Mouse (Mus musculus) neutrophil, adult 59 days (primary cell): Measurements from ENCODE around the gene Gm9774. TPM values are rescaled to one million over a fixed set of nuclear protein-coding genes. Genes with fewer than 3 reads are reported as not detected.

Experiments
- total RNA-seq, 2 experiments: library from RNA; stranded (reverse); gene quantifications; 1 replicate in 1 of 2; 2 replicates in 1 of 2; pipeline ENCODE4 v1.2.4; 2023

Gene Gm9774
- total RNA-seq = 1 to 10 TPM in 1 of 2 experiments, under 1 TPM in 1; 0.66 to 1.4 TPM

DNA sequence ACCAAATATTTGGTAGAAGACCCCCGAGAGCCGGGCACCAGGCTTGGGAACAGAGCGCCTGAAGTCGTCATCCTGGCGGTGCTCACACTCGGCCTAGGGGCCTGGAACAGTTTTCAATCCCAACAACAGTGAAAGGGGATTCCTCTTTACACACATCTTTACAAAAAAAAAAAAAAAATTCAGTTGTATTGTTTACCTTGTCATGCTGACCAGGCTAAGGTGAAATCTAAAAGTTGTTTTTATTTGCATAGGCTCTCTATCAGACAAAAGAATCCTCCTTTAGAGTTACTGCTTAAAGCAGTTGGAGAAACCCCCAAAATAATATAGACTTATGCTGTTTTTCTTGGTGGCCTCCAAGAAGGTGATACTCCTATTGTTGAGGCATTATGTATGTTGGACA lies at the start of gene Gm9774:
Gene Gm9774 (minus strand): TSS at position 101 of the 400 bp plus-strand sequence.

DNA sequence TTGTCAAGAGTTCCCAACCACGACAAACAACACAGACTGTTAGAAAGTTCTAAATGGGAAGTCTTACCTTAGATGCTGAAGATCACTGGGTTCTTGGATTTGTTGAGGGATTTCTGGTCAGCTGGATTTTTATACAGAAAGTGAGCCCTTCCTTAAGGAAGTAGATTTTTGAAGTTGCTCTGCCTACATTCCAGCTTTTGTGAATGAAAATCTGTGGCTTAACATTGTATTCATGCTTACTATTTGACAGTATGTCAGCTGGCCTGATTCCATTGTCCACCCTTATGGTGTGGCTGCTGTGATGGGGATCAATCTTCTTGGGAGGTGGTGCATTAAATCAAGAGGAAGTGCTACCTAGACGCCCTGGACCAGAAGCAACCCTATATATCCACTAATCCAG lies 29.4 kb upstream of the Gm9774 start, which contains the start of gene Sprr3:
Gene Sprr3 (minus strand): TSS at position 101 of the 400 bp plus-strand sequence.

DNA sequence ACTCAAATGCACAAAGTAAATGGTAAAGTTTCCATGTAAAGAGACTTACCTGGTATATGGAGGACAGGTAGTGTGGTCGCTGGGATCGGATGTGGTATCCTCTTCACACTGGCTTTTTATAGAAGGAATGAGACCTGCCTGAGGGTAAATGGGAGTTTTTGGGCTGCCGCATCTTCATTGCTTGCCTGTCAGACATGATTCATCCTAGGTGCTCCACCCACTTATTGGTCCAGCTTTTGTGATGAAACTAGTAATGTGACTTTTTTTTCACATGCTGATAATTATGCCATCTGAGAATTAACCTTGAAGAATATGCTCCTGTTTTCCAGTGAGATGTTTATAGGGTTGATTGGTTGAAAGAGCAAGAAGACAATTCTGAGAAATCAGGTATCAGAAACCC lies 9.5 kb upstream of the Gm9774 start, which contains the start of gene Sprr1b:
Gene Sprr1b (minus strand): TSS at position 101 of the 400 bp plus-strand sequence.

DNA sequence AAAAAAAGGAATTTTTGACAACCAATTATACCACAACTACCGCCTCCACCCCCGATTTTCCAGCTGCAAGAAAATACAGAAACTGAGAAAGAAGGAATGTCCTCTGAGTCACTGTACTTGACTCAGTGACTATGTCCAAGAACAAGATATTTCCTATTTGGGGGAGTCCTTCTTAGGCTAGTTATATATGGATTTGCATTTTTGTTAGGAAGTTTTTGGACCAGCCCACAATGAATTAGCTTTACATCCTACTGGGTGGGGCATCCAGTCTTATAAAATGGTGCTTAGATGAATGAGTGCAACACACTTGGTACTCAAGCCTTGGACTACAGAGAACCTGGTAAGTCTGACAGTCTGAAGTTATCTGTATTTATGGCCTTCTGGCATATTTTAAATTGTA lies 3.1 kb upstream of the Gm9774 start, which contains the start of gene Sprr2k:
Gene Sprr2k (plus strand): TSS at position 301 of the 400 bp plus-strand sequence.

DNA sequence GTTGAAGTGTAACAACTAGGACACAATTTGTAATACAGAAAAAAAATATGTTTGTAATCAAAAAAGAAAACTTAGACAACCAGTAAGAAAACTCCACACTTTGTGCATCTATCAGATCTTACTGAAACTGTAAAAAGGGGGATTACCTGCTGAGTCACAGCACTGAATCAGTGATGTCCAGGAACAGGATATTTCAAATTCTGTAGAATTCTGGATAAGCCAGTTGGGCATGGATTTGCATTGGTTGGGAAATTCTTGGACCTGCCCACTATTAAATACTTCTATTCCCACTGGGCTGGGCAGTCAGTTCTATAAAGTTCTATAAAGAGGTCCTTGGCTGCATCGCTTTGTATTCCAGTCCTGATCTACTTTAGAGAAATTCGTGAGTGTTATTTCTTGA lies 11.4 kb downstream of the Gm9774 start, which contains the start of gene Sprr2j-ps:
Gene Sprr2j-ps (plus strand): TSS at position 301 of the 400 bp plus-strand sequence.

DNA sequence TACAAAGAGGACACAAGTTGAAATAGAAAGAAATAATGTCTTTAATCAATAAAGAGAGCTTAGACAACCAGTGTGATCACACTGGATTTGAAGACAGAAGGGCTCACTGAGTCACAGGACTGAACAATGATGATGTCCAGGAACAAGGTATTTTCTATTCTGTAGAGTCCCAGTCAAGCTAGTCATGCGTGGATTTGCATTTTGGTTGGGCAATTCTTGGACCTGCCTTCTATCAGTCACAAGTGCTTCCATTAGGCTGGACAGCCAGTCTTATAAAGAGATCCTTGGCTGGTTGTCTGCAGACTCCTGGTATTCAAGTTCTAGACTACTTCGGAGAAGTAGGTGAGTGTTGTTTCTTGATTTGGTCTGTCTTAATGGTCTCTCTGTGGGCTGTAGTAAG lies 21.5 kb downstream of the Gm9774 start, which contains the start of gene Sprr2i:
Gene Sprr2i (plus strand): TSS at position 301 of the 400 bp plus-strand sequence.

DNA sequence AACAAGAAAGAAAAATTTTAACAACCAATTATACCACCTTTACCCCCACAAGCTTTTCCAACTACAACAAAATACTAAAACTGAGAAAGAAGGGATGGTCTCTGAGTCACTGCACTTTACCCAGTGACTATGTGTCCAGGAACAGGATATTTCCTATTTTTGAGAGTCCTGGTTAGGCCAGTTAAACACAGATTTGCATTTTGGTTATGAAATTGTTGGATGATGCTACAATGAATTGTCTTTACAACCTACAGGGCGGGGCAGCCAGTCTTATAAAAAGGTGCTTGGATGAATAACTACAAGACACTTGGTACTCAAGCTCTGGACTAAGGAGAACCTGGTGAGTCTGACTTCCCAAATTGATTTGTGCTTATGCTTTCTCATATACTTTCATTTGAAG lies 43.8 kb downstream of the Gm9774 start, which contains the start of gene Sprr2h:
Gene Sprr2h (plus strand): TSS at position 301 of the 400 bp plus-strand sequence.

Other genes starting within 250 kb of the Gm9774 start
- gene Sprr2a1, start 213.6 kb downstream of the Gm9774 start, total RNA-seq = not detected
- not detected for gene Sprr2a2, start 213.5 kb downstream of the Gm9774 start, total RNA-seq
- not detected for gene Sprr2a3, start 144.0 kb downstream of the Gm9774 start, total RNA-seq
- not detected for gene Sprr2b, start 112.8 kb downstream of the Gm9774 start, total RNA-seq
- not detected for gene Sprr2d, start 90.3 kb downstream of the Gm9774 start, total RNA-seq
- gene Sprr2e, start 77.3 kb downstream of the Gm9774 start, total RNA-seq = not detected
- not detected for gene Sprr2f, start 64.2 kb downstream of the Gm9774 start, total RNA-seq
- gene Sprr2h, start 43.7 kb downstream of the Gm9774 start, total RNA-seq = not detected
- gene Sprr2i, start 21.4 kb downstream of the Gm9774 start, total RNA-seq = not detected
- gene Sprr2j-ps, start 11.3 kb downstream of the Gm9774 start, total RNA-seq = not detected
- gene Sprr2k, start 3.2 kb upstream of the Gm9774 start, total RNA-seq = not detected
- not detected for gene Sprr1b, start 9.4 kb upstream of the Gm9774 start, total RNA-seq
- gene Sprr3, start 29.3 kb upstream of the Gm9774 start, total RNA-seq = not detected
- gene Sprr1a, start 56.5 kb upstream of the Gm9774 start, total RNA-seq = not detected
- gene Sprr4, start 71.1 kb upstream of the Gm9774 start, total RNA-seq = not detected
- gene 2310046K23Rik, start 105.1 kb upstream of the Gm9774 start, total RNA-seq = not detected
- gene Ivl, start 144.3 kb upstream of the Gm9774 start, total RNA-seq = not detected
- not detected for gene Smcp, start 159.6 kb upstream of the Gm9774 start, total RNA-seq
- gene 2210017I01Rik, start 178.1 kb upstream of the Gm9774 start, total RNA-seq = not detected
- gene Lce6a, start 192.2 kb upstream of the Gm9774 start, total RNA-seq = not detected
- gene Lce1a1, start 218.9 kb upstream of the Gm9774 start, total RNA-seq = not detected
- gene Lce1b, start 227.5 kb upstream of the Gm9774 start, total RNA-seq = not detected
- not detected for gene Lce1a2, start 240.9 kb upstream of the Gm9774 start, total RNA-seq
- gene Lce1c, start 249.8 kb upstream of the Gm9774 start, total RNA-seq = not detected